Mouse (Mus musculus): ENCODE measurements around the gene Ccdc34.

Ccdc34 gene

GRCm38 (mm10) chr2:110017616-110018505 lies at the start of gene Ccdc34:
Gene Ccdc34, plus strand, starts transcription at chr2:110017817.
- peak; percentile 93 to 95 for DNase-seq

GRCm38 (mm10) chr2:109969381-109969780 lies 48.2 kb upstream of the Ccdc34 start:
- no peak for DNase-seq

- no peak for DNase-seq
These were observed 47.6 kb upstream of the Ccdc34 start for GRCm38 (mm10) chr2:109969926-109970532.

- no peak for DNase-seq
These were observed 46.7 kb upstream of the Ccdc34 start for GRCm38 (mm10) chr2:109970744-109971410.

- no peak for DNase-seq
These were observed 45.3 kb upstream of the Ccdc34 start for GRCm38 (mm10) chr2:109972310-109972709.

- no peak for DNase-seq
These were observed 44.7 kb upstream of the Ccdc34 start for GRCm38 (mm10) chr2:109972922-109973321.

- DNase-seq = no peak
These were observed 42.8 kb upstream of the Ccdc34 start for GRCm38 (mm10) chr2:109974807-109975206.

- DNase-seq = no peak
These were observed 41.4 kb upstream of the Ccdc34 start for GRCm38 (mm10) chr2:109976181-109976580.

GRCm38 (mm10) chr2:109977322-109977721 lies 40.3 kb upstream of the Ccdc34 start:
- DNase-seq = no peak

GRCm38 (mm10) chr2:109979209-109979608 lies 38.4 kb upstream of the Ccdc34 start:
- DNase-seq = peak; percentile 30 to 63

GRCm38 (mm10) chr2:109983435-109983834 lies 34.2 kb upstream of the Ccdc34 start:
- DNase-seq = no peak

- DNase-seq = no peak
These were observed 32.7 kb upstream of the Ccdc34 start for GRCm38 (mm10) chr2:109984930-109985329.

GRCm38 (mm10) chr2:109985560-109985959 lies 32.1 kb upstream of the Ccdc34 start:
- no peak for DNase-seq

GRCm38 (mm10) chr2:109986036-109986785 lies 31.4 kb upstream of the Ccdc34 start:
- no peak for DNase-seq

- no peak for DNase-seq
These were observed 29.7 kb upstream of the Ccdc34 start for GRCm38 (mm10) chr2:109987946-109988345.

GRCm38 (mm10) chr2:109989196-109989595 lies 28.4 kb upstream of the Ccdc34 start:
- DNase-seq = no peak

- no peak for DNase-seq
These were observed 27.7 kb upstream of the Ccdc34 start for GRCm38 (mm10) chr2:109989679-109990473.

- DNase-seq = no peak
These were observed 25.9 kb upstream of the Ccdc34 start for GRCm38 (mm10) chr2:109991754-109992153.

- no peak for DNase-seq
These were observed 25.1 kb upstream of the Ccdc34 start for GRCm38 (mm10) chr2:109992448-109993073.

GRCm38 (mm10) chr2:109993404-109993803 lies 24.2 kb upstream of the Ccdc34 start:
- no peak for DNase-seq

GRCm38 (mm10) chr2:109995061-109995460 lies 22.6 kb upstream of the Ccdc34 start:
- no peak for DNase-seq

Data from cerebellum, postnatal 25 days (tissue).